9 mouse cellular contexts compared by ENCODE assay signal in genomic region chr17:36110641-36111509, GRCm38 (mm10). TPM values are rescaled to one million over a fixed set of nuclear protein-coding genes. Genes with fewer than 3 reads are reported as not detected.
DNase-seq lines count a peak whose midpoint lies in the region; ATAC-seq and TF ChIP-seq lines count a peak whose summit lies in the region.
"Not testable (repeated sequence)": the region's sequence is repeated elsewhere in the genome, so short reads cannot be mapped to it uniquely, and the experiment has no call there.
"Had no signal": no experiment of that assay in that cellular context is flagged by ENCODE, and none has a peak within 500 bp of the region (broad histone marks: within the 10 kb centered on the region; RNA-seq: fewer than 3 reads in every experiment).

No protein-coding gene starts in this region.

- H3K36me3 ChIP-seq in E14TG2a.4 (ENCODE audit: insufficient read depth, low read length); forebrain, embryonic 14.5 days (ENCODE audit: control insufficient read depth, insufficient read depth, low read length); hindbrain, embryonic 11.5 days (ENCODE audit: control insufficient read depth, insufficient read depth, low read length); splenic B cell, adult 2 months (ENCODE audit: control insufficient read depth, insufficient read depth, low read length, poor library complexity, severe bottlenecking): not testable (repeated sequence)

- peak overlapping the region; percentile 77 for H3K4me2 ChIP-seq in forebrain, embryonic 14.5 days (ENCODE audit: low read length)
- peak overlapping the region; percentile 62 for H3K4me2 ChIP-seq in hindbrain, embryonic 11.5 days (replicated peaks; ENCODE audit: low read depth, low read length)

- peak overlapping the region; percentile 74 for H3K4me3 ChIP-seq in E14TG2a.4 (replicated peaks; ENCODE audit: low read length)
- H3K4me3 ChIP-seq in forebrain, embryonic 14.5 days (ENCODE audit: low read depth, low read length): peak overlapping the region; percentile 33
- peak overlapping the region; percentile 33 for H3K4me3 ChIP-seq in hindbrain, embryonic 11.5 days (ENCODE audit: low read depth, low read length)

- ATAC-seq in forebrain, embryonic 14.5 days: peak; percentile 69
- ATAC-seq in hindbrain, embryonic 11.5 days (ENCODE audit: low FRiP score): peak; percentile 72
- peak; percentile 82 for ATAC-seq in monocyte, adult 5-6 weeks (replicated peaks; ENCODE audit: insufficient number of reproducible peaks, low FRiP score, low TSS enrichment, poor library complexity, severe bottlenecking)

- H3K4me1 ChIP-seq in E14TG2a.4 (replicated peaks; ENCODE audit: low read depth, low read length): peaks cover 29% of the 10 kb centered on the region
- not testable (repeated sequence) for H3K4me1 ChIP-seq in forebrain, embryonic 14.5 days (ENCODE audit: control insufficient read depth, insufficient read depth, low read length); hindbrain, embryonic 11.5 days (replicated peaks; ENCODE audit: control insufficient read depth, insufficient read depth, low read length)

- 2% methylated on average over 57 of the region's 57 CpGs for WGBS in forebrain, embryonic 14.5 days
- under 1% methylated on average over 57 of the region's 57 CpGs for WGBS in hindbrain, embryonic 11.5 days

- DNase-seq in cerebellum, postnatal 25 days: peak; percentile 15 to 27
- DNase-seq in forebrain, embryonic 14.5 days (ENCODE audit: low spot score): not testable (repeated sequence)
- peak; percentile 48 for DNase-seq in hindbrain, embryonic 11.5 days (ENCODE audit: low spot score)
- DNase-seq in kidney, postnatal 14 days: peak; percentile 10
- peak; percentile 3 to 17 for DNase-seq in lung, adult 18-20 months
- DNase-seq in splenic B cell, adult 2 months (ENCODE audit: low read depth, low spot score): peak; percentile 40

- H3K9me3 ChIP-seq in E14TG2a.4 (ENCODE audit: low read length): peaks cover 23% of the 10 kb centered on the region
- H3K9me3 ChIP-seq in forebrain, embryonic 14.5 days (replicated peaks; ENCODE audit: control insufficient read depth, low read length); hindbrain, embryonic 11.5 days (ENCODE audit: control insufficient read depth, low read length): not testable (repeated sequence)

- not testable (repeated sequence) for H3K27ac ChIP-seq in forebrain, embryonic 14.5 days (ENCODE audit: low read depth, low read length); hindbrain, embryonic 11.5 days (ENCODE audit: low read depth, low read length)

- peak; percentile 36; the same call in 1 of the 2 replicates for TF ChIP-seq CTCF in E14TG2a.4 (conservative IDR thresholded peaks at IDR 0.05; ENCODE audit: low read length)

- peak overlapping the region; percentile 45; the same call in 1 of the 2 replicates for H3K9ac ChIP-seq in forebrain, embryonic 14.5 days (ENCODE audit: low read length)
- H3K9ac ChIP-seq in hindbrain, embryonic 11.5 days (ENCODE audit: low read depth, low read length): 0 out of 2 replicates have a peak overlapping the region, but pooled peaks have one; percentile 21

- H3K27me3 ChIP-seq in E14TG2a.4 (ENCODE audit: insufficient read depth, low read length): peaks cover 45% of the 10 kb centered on the region
- H3K27me3 ChIP-seq in forebrain, embryonic 14.5 days (replicated peaks; ENCODE audit: control insufficient read depth, insufficient read depth, low read length); splenic B cell, adult 2 months (ENCODE audit: control insufficient read depth, insufficient read depth, low read length, poor library complexity, severe bottlenecking): not testable (repeated sequence)
- peaks cover 11% of the 10 kb centered on the region; the same call in 1 of the 2 replicates for H3K27me3 ChIP-seq in hindbrain, embryonic 11.5 days (ENCODE audit: control insufficient read depth, insufficient read depth, low read length)

RNA-seq across cellular contexts. Expression of gene Gm19684, which starts 10.6 kb away (rescaled TPM):
- polyA plus RNA-seq in forebrain, embryonic 14.5 days (2014; fragmentation: Nextera tagmentation; extraction: Ambion mirVana): not detected in 2 replicates
- not detected in 2 replicates for polyA plus RNA-seq in hindbrain, embryonic 11.5 days (2014; fragmentation: Nextera tagmentation; extraction: Ambion mirVana)
- 1.4 to 2.5 TPM in 2 of 3 replicates, not detected in the other for total RNA-seq in monocyte, adult 5-6 weeks (2017)

RNA-seq across cellular contexts. Expression of gene Gm7030, which starts 18.4 kb away (rescaled TPM):
- not detected in 2 replicates for polyA plus RNA-seq in forebrain, embryonic 14.5 days (2014; fragmentation: Nextera tagmentation; extraction: Ambion mirVana)
- not detected in 2 replicates for polyA plus RNA-seq in hindbrain, embryonic 11.5 days (2014; fragmentation: Nextera tagmentation; extraction: Ambion mirVana)
- total RNA-seq in monocyte, adult 5-6 weeks (2017): not detected in 3 replicates
- total RNA-seq: gastrocnemius, adult 8-10 months had no signal

RNA-seq across cellular contexts. Expression of gene Gm11127, which starts 52.7 kb away (rescaled TPM):
- polyA plus RNA-seq in forebrain, embryonic 14.5 days (2014; fragmentation: Nextera tagmentation; extraction: Ambion mirVana): not detected in 2 replicates
- not detected in 2 replicates for polyA plus RNA-seq in hindbrain, embryonic 11.5 days (2014; fragmentation: Nextera tagmentation; extraction: Ambion mirVana)
- total RNA-seq in monocyte, adult 5-6 weeks (2017): 0.64 TPM in 1 of 3 replicates, not detected in the others

RNA-seq across cellular contexts. Expression of gene Gm8909, which starts 57.5 kb away (rescaled TPM):
- not detected in 2 replicates for polyA plus RNA-seq in forebrain, embryonic 14.5 days (2014; fragmentation: Nextera tagmentation; extraction: Ambion mirVana)
- not detected in 2 replicates for polyA plus RNA-seq in hindbrain, embryonic 11.5 days (2014; fragmentation: Nextera tagmentation; extraction: Ambion mirVana)
- total RNA-seq in monocyte, adult 5-6 weeks (2017): 3.5 TPM in 1 of 3 replicates, not detected in the others
- total RNA-seq: gastrocnemius, adult 8-10 months had no signal
